Mouse (Mus musculus) liver, adult 2 months (tissue): ENCODE data around the gene Calhm3.

Source experiments
- CTCF ChIP-seq: fragments of 200-500 bp; IDR thresholded peaks from 2 replicates; pipeline ENCODE4 v1.5.1; 2011; ENCODE audit warnings: low read depth, low read length, control low read depth
- POLR2A ChIP-seq: fragments of 200-500 bp; IDR thresholded peaks from 2 replicates; pipeline ENCODE4 v1.6.1; 2011; ENCODE audit warnings: low read length, control low read depth; ENCODE audit not compliant: insufficient read depth; ENCODE audit errors: extremely low read depth

GRCm38 (mm10) chr19:47176916-47177505, 19.4 kb upstream of the Calhm3 start:
- no peak for TF ChIP-seq POLR2A
- no peak for TF ChIP-seq CTCF
